Mouse (Mus musculus): Measurements from ENCODE around the gene Thbs2.

- TF ChIP-seq CTCF (IDR thresholded peaks at IDR 0.05; ENCODE audit: low read depth) (no peak), EP300 (IDR thresholded peaks at IDR 0.05; ENCODE audit: low read depth) (no peak)
Measured at GRCm38 (mm10) chr17:14677198-14677597, 16.8 kb downstream of the Thbs2 start.
